Mouse (Mus musculus) stomach, embryonic 14.5 days (tissue): ENCODE measurements at regions not wholly inside any gene's neighbourhood (a gene's known extent, or its start where the extent isn't known, plus 50 kb on each side); places are given as distances from the start of the nearest gene placed in this dataset.

ENCODE experiments used
- ATAC-seq: fragments of 200-750 bp; cut with Nextera tagmentation; 2 replicates; pipeline ENCODE4 v1.8.0; 2017; ENCODE audit warnings: low read depth, moderate TSS enrichment; ENCODE audit not compliant: insufficient number of reproducible peaks, insufficient read depth, low FRiP score
- H3K27ac ChIP-seq: fragments of 300-500 bp; sonication (generic); 2 replicates; pipeline ENCODE4 v1.5.1; 2014; ENCODE audit warnings: mild to moderate bottlenecking, low read length, moderate library complexity, mixed read lengths
- H3K27me3 ChIP-seq: fragments of 300-500 bp; sonication (generic); 2 replicates; pipeline ENCODE4 v1.6.1; 2014; ENCODE audit warnings: low read length, control low read depth, mixed read lengths; ENCODE audit not compliant: control insufficient read depth, insufficient read depth
- H3K36me3 ChIP-seq: fragments of 300-500 bp; sonication (generic); 2 replicates; pipeline ENCODE4 v1.6.1; 2014; ENCODE audit warnings: mild to moderate bottlenecking, control low read depth, low read length, moderate library complexity, mixed read lengths; ENCODE audit not compliant: control insufficient read depth, insufficient read depth
- H3K4me1 ChIP-seq: fragments of 300-500 bp; sonication (generic); 2 replicates; pipeline ENCODE4 v1.6.1; 2014; ENCODE audit warnings: low read length, control low read depth, mixed read lengths; ENCODE audit not compliant: control insufficient read depth, insufficient read depth
- H3K4me2 ChIP-seq: fragments of 300-500 bp; sonication (generic); replicated peaks from 2 replicates; pipeline ENCODE4 v1.6.1; 2014; ENCODE audit warnings: low read depth, low read length, control low read depth
- H3K4me3 ChIP-seq: fragments of 300-500 bp; sonication (generic); 2 replicates; pipeline ENCODE4 v1.5.1; 2014; ENCODE audit warnings: low read depth, low read length, control low read depth
- H3K9ac ChIP-seq: fragments of 300-500 bp; sonication (generic); replicated peaks from 2 replicates; pipeline ENCODE4 v1.6.1; 2014; ENCODE audit warnings: low read depth, mild to moderate bottlenecking, control low read depth, low read length, moderate library complexity, mixed read lengths
- H3K9me3 ChIP-seq: fragments of 300-500 bp; sonication (generic); 2 replicates; pipeline ENCODE4 v1.6.1; 2016; ENCODE audit warnings: low read depth, low read length, control low read depth; ENCODE audit not compliant: control insufficient read depth
- WGBS: fragments of 180-500 bp; shearing (Covaris S2); extraction: QIAGEN DNeasy Blood & Tissue Kit; methylation state at CpG from one replicate; pipeline ENCODE4 v1.1.7; 2014; 5-methylcytosine and 5-hydroxymethylcytosine counted together

- H3K4me1 ChIP-seq, result no peaks in the 10 kb centered on the region
- no peak for ATAC-seq
- no peak overlapping the region for H3K9ac ChIP-seq
- no peaks in the 10 kb centered on the region for H3K9me3 ChIP-seq
- no peak overlapping the region for H3K27ac ChIP-seq
- no peaks in the 10 kb centered on the region for H3K27me3 ChIP-seq
- no peak overlapping the region for H3K4me2 ChIP-seq
- no peaks in the 10 kb centered on the region for H3K36me3 ChIP-seq
- no peak overlapping the region for H3K4me3 ChIP-seq
- 27% methylated on average over 4 of the region's 4 CpGs for WGBS
These were observed 164.3 kb downstream of the Sdhaf3 start for GRCm38 (mm10) chr6:7120136-7120535.

- WGBS, result 83% methylated on average over 11 of the region's 11 CpGs
- H3K4me3 ChIP-seq, result no peak overlapping the region
- no peaks in the 10 kb centered on the region for H3K27me3 ChIP-seq
- H3K36me3 ChIP-seq, result no peaks in the 10 kb centered on the region
- H3K4me1 ChIP-seq, result no peaks in the 10 kb centered on the region
- H3K9me3 ChIP-seq, result no peaks in the 10 kb centered on the region
- no peak for ATAC-seq
- no peak overlapping the region for H3K4me2 ChIP-seq
- H3K9ac ChIP-seq, result no peak overlapping the region
- H3K27ac ChIP-seq, result no peak overlapping the region
These were observed 177.2 kb downstream of the Sdhaf3 start for GRCm38 (mm10) chr6:7133042-7133441.

DNA sequence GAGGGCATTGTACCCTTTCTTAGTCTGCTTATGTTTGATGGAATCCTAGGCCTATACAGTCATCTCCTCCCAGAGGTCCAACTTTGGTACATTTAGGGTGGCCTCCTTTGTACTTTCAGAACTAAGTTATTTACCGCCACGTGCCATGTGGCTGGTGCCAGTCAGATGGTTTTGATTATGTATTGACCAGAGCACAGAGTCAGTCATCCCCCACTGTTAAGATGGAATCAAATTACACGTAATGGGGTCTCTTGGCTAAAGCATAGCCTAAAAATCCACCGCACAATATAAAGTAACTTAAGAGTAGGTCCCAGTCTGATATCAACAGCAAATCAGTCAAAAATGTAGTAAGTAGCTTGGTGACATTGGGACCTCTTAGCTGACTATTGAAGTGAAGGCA lies 178.3 kb downstream of the Sdhaf3 start:
- no peaks in the 10 kb centered on the region for H3K27me3 ChIP-seq

GRCm38 (mm10) chr6:7134888-7135287 lies 179.1 kb downstream of the Sdhaf3 start:
- Histone ChIP-seq H3K4me2 (no peak overlapping the region), H3K9me3 (no peaks in the 10 kb centered on the region), H3K4me1 (no peaks in the 10 kb centered on the region), H3K27ac (no peak overlapping the region), H3K36me3 (no peaks in the 10 kb centered on the region), H3K4me3 (no peak overlapping the region), H3K27me3 (no peaks in the 10 kb centered on the region), H3K9ac (no peak overlapping the region)
- 94% methylated on average over 1 of the region's 1 CpGs for WGBS
- ATAC-seq, result no peak

More for the DNA sequence above, 178.3 kb downstream of the Sdhaf3 start:
- H3K4me3 ChIP-seq, result no peak overlapping the region
- no peaks in the 10 kb centered on the region for H3K4me1 ChIP-seq
- no peak overlapping the region for H3K4me2 ChIP-seq
- ATAC-seq, result no peak
- no peaks in the 10 kb centered on the region for H3K9me3 ChIP-seq
- H3K36me3 ChIP-seq, result no peaks in the 10 kb centered on the region
- 86% methylated on average over 4 of the region's 4 CpGs for WGBS
- no peak overlapping the region for H3K9ac ChIP-seq
- H3K27ac ChIP-seq, result no peak overlapping the region

GRCm38 (mm10) chr6:7181711-7182110 lies 225.9 kb downstream of the Sdhaf3 start:
- WGBS, result 75% methylated on average over 2 of the region's 2 CpGs
- ATAC-seq, result no peak
- Histone ChIP-seq H3K27me3 (no peaks in the 10 kb centered on the region), H3K27ac (no peak overlapping the region), H3K4me1 (no peaks in the 10 kb centered on the region), H3K36me3 (no peaks in the 10 kb centered on the region), H3K4me3 (no peak overlapping the region), H3K9me3 (no peaks in the 10 kb centered on the region), H3K4me2 (no peak overlapping the region), H3K9ac (no peak overlapping the region)

DNA sequence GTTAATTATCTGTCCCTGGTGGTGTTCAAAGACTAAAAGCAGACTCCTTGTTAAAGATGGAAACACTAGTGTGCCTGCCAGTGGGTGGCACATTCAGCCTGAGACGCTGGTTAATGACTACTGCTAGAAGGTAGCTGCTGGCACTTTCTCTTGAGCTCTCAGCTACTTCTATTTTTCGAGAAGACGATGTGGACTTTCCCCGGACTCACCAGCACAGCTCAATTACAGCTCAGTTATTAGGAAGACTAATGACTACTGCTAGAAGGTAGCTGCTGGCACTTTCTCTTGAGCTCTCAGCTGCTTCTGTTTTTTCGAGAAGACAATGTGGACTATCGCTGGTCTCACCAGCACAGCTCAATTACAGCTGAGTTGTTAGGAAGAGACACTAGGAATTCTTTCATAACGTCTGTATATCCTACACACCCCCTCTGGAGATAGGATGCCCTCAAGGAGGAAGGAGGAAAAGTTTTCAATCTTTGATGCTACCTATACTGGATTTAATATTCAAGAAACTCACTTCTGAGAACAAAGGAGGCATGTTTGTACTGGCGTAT lies 243.3 kb downstream of the Sdhaf3 start:
- Histone ChIP-seq H3K4me1 (no peaks in the 10 kb centered on the region), H3K4me2 (no peak overlapping the region), H3K27me3 (no peaks in the 10 kb centered on the region), H3K4me3 (no peak overlapping the region), H3K36me3 (no peaks in the 10 kb centered on the region), H3K27ac (no peak overlapping the region), H3K9ac (no peak overlapping the region), H3K9me3 (no peaks in the 10 kb centered on the region)
- 55% methylated on average over 8 of the region's 8 CpGs for WGBS
- ATAC-seq, result no peak

- Histone ChIP-seq H3K27ac (no peak overlapping the region), H3K9ac (no peak overlapping the region), H3K4me3 (no peak overlapping the region), H3K36me3 (no peaks in the 10 kb centered on the region), H3K4me2 (no peak overlapping the region), H3K27me3 (no peaks in the 10 kb centered on the region), H3K4me1 (no peaks in the 10 kb centered on the region), H3K9me3 (no peaks in the 10 kb centered on the region)
- peak; percentile 46; the same call in 1 of the 2 replicates for ATAC-seq
- WGBS, result 39% methylated on average over 4 of the region's 4 CpGs
These were observed 260.1 kb downstream of the Sdhaf3 start for GRCm38 (mm10) chr6:7215880-7216279.

DNA sequence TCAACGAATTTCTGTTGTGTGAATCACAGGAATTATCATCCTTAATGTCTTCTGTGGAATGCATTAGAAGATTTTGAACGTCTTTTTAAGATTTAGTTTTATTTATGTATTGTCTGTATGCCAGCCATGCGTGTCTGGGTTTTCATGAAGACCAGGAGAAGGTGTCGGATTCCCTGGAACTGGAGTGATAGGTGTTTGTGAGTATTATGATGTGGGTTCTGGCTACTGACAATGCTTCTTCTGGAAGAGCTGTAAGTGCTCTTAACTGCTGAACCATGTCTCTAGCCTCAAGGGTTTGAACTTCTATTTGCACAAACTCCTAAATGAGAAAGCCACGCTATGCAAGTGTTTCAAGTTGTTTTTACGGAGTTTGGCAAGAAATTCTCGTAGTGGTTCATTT lies 296.5 kb downstream of the Sdhaf3 start:
- 60% methylated on average over 7 of the region's 7 CpGs for WGBS
- Histone ChIP-seq H3K4me1 (no peaks in the 10 kb centered on the region), H3K27ac (no peak overlapping the region), H3K4me3 (no peak overlapping the region), H3K27me3 (no peaks in the 10 kb centered on the region), H3K9me3 (no peaks in the 10 kb centered on the region), H3K9ac (no peak overlapping the region), H3K36me3 (no peaks in the 10 kb centered on the region), H3K4me2 (no peak overlapping the region)
- no peak for ATAC-seq

GRCm38 (mm10) chr6:7277431-7277830 lies 277.2 kb upstream of the Tac1 start:
- Histone ChIP-seq H3K9ac (no peak overlapping the region), H3K27ac (no peak overlapping the region), H3K4me1 (no peaks in the 10 kb centered on the region), H3K36me3 (no peaks in the 10 kb centered on the region), H3K4me3 (no peak overlapping the region), H3K27me3 (no peaks in the 10 kb centered on the region), H3K9me3 (no peaks in the 10 kb centered on the region), H3K4me2 (no peak overlapping the region)
- ATAC-seq, result no peak
- 41% methylated on average over 4 of the region's 4 CpGs for WGBS
